Mouse (Mus musculus): ENCODE measurements around the gene Adss.
"Not testable (repeated sequence)": the region's sequence is repeated elsewhere in the genome, so short reads cannot be mapped to it uniquely, and the experiment has no call there.

Gene Adss

DNA sequence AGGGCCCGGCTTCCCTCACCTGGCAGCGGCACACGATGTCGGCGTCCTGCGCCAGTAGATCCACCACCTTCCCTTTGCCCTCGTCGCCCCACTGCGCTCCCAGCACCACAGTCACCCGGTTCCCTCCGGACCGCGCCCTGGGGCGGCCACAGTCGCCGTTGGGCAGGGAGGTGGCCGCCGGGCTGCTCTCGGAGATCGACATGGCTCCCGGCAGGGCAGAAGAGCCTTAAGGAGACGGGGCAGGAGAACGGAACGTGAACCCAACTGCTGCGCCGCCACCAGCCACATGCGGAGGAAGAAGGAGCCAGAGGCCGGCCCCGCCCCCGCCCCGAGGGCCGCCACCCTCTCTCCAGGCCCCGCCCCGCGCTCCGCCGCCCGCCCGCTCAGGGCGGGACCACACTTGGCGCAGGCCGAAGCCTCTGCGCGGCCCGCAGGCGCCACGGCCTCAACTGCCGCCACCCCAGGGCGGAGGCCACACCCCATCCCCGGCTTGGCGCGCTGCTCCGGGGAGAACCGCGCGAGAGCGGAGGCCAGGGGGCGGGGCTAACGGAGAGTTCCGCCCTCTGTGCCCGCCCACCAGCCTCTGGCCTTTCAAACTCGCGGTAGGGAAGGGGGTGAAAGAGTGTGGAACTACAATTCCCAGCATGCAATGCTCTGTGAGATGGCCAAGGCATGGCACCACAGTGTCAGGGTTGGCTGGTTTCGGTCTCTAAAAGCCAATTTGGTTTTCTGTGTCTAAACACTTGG is at the start of gene Adss:
Adss (minus strand) TSS at position 319 of the 747 bp plus-strand sequence.
- DNase-seq (ENCODE audit: low read depth, low spot score), result peak; percentile 98

DNA sequence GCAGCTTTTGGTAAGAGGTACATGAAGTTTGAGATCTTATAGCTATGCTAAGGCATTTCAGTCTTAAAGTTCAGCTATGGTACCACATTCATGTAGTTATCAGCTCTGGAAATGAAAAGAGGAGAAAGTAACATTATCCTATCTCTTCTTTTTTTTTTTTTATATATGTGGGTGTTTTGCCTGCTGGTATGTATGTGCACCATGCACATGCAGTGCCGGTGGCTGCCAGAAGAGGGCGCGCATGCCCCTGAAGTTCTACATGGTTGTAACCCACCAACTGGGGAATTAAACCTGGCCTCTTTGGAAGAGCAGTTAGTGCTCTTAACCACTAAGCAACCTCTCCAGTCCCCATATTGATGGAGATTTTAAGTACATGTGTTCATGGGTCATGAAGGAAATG is 49.5 kb upstream of the Adss start:
- not testable (repeated sequence) for DNase-seq (ENCODE audit: low read depth, low spot score)

DNA sequence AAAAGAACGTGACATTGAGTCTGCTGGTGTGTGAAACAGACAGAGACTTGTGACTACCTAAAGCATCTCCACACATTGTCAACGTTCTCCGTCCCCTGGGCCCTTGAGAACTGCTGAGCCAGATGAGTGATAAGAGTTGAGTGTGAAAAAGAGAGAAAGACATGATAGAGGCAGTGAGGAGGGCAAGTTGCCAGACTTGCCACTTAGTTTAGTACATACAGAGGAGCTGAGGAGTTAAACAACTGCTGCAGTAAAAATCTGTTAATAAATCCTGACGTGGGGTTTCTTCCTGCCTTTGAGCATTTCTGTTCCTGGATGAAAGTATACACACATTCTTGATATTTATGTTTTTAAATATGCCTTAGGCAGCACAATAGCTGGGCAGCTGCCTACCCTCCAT is 31.5 kb upstream of the Adss start:
- not testable (repeated sequence) for DNase-seq (ENCODE audit: low read depth, low spot score)

DNA sequence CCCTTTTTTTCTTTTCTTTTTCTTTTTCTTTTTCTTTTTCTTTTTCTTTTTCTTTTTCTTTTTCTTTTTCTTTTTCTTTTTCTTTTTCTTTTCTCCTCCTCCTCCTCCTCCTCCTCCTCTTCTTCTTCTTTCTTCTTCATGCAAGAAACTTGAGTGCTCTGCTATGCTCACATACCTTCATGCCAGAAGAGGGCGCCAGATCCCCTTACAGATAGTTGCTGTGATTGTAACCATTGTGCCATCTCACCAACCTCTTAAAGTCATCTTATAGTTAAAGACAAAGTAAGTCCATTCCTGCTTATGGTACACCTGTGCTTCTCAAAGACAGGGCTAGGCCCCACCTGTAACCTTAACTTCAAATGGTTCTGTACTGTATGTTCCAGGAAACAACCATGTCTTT is 10.5 kb upstream of the Adss start:
- not testable (repeated sequence) for DNase-seq (ENCODE audit: low read depth, low spot score)

DNA sequence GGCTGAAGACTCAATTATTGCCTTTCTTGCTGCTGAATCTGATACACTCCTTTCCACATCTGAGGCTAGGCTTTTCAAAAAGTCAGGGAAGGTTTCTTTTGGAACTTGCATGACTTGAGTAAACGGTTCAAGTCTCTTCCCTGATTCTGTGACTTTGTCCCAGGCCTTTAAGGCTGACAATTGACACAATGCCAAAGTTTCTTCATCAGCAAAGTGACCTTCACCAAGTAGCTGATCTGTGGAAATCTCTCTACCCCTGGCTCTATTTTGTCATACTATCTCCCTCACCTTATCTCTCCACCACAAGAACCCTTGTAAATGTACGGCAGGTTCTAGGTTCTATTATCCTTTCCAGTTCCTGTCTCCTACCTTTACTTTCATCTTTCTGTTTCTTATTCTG is 7.2 kb upstream of the Adss start:
- no peak for DNase-seq (ENCODE audit: low read depth, low spot score)

DNA sequence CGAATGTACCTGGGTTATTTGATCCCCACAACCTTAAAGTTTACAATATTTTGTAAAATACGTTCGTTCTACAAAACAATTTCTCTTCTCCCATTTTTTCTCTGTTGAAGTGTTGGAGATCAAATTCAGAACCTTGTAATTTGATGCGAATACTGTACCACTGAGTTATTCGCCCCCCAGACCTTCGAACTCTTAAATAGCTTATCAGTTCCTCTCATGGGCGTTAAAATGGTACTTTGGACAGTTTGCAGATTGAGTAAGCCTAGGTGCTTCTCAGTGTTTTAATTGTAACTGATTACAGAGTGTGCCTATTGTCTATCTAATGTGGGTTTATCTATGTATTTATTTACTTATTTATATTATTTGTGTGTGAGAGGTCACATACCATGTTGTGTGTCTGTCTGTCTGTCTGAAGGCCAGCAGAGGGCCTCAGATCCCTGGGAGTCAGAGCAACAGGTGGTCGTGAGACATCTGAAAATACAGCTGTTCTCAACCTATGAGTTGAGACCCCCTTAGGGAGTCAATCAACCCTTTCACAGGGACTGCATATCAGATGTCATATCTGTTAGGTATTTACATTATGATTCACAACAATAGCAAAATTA is 942 bp upstream of the Adss start:
- DNase-seq (ENCODE audit: low read depth, low spot score), result no peak

DNA sequence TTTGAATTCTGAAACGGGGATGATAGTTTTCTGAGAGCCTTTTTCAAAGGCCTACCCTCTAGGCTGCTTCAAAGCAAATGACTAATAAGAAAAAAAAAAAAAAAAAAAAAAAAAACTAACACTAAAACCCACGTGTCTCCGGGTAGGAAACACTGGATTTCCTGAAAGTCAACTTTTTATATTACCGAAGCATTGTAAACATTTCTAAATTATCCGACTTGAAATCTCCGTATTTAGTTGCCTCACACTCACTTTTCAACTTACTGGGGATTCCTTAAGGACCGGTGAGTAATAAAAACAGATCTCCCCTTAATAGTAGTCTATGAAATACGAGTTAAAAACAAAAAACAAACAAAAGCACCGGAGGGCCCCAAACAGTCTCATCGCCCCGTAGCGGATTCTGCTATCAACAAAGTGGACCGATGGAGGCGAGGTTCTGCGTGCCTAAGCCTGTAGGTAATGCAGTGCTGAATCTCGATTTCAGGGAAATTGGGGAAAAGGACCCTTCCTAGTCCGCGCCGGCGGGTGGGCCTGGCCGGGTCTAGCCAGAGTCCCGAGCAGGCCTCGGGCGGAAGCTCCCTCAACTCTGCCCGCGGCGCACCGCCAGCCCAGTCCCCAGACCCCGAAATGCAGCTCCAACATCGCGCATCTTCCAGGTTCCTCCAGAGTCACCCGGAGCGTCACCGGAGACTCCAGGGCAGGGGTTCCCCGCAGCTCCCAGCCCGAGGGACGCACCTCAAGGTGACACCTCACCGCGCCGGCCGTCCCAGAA is 704 bp downstream of the Adss start:
- DNase-seq (ENCODE audit: low read depth, low spot score), result no peak

DNA sequence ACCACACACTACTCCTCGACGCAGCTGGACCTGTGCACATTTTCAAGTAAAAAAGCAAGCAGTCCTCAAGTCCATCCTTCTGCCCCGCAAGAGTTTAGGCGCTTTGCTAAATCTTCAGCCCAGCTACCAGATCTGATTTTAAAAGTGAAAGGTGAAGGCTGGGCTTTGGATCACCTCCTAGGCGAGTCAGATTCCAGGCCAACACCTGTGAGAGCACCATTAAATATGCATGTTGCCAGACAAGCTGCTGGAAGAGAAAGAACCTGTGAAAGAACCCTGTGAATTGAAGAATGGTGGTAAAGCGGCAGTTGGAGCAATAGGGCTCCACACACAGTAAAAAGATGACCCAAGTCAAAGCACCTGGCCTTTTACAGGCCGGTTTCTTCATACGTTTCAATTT is 1.4 kb downstream of the Adss start:
- DNase-seq (ENCODE audit: low read depth, low spot score), result no peak

DNA sequence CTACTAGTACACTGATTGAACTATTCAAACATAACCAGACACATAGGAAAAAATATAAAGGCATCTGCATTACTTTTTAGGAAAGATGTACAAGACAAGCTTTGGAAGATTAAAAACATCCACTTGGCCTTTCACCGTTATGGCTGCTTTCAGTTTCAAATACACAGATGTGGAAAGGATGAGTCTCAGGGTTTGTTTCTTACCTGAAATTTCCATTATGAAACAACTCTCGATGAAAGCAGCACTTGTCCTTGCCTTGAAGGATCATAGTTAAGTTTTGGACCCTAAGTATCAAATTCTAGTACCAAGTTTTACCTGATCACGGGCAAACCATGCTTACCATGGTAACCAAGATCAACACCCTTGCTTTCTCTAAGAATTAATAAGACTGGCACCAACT is 3.5 kb downstream of the Adss start:
- DNase-seq (ENCODE audit: low read depth, low spot score), result no peak

DNA sequence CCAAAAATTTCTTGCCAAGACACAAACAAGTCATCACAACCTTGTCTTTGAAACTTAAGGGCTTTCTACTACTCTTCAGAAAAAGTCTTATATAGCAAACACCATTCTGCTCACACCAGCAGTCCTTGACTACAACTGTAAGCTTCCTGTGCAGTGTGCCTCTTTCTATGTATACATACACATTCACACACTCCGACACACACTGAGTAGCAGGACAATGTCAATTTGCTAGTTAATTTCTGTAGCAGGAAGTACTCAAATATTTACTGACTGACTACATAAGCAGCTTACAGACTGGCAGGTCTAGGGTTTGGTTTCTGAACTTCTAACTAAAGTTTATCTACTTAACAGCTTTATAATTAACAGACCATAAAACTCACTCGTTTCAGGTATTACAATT is 18.9 kb downstream of the Adss start:
- no peak for DNase-seq (ENCODE audit: low read depth, low spot score)

DNA sequence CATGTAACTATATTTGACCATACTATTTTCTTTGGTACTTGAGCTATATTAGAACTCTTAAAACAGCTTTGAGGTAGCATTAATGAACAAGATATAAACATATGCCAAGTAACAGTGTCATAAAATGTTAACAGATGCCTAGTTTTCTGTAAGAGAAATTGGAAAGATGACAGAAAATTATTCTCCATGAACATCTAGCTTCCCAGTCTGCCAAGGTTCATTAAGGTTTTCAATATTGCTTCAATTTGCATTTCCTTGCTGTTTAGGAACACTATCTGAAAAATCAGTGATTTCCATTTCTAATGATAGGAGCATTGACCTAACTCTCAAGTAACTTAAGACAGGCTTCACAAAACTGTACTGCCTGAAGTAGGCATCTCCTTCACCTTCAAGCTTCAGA is 27.4 kb downstream of the Adss start:
- no peak for DNase-seq (ENCODE audit: low read depth, low spot score)

DNA sequence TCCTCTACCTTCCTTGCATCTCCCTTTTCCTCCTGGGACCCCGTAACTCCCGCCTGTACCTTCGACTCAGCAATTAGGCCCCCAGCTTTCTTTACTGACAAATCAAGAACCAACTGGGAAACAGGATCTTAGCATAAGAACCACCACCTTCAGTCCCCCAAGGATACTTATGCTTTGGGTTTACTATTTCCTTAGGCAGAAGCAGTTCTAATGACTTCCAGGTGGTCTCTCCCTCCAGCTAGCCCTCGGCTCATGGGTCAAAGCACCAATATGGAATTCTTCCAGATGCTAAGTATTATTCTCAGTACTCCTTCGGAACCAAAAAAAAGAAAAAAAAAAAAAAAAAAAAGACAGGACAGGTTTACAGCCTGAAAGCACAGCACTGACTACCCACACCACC is 39.1 kb downstream of the Adss start:
- no peak for DNase-seq (ENCODE audit: low read depth, low spot score)

DNA sequence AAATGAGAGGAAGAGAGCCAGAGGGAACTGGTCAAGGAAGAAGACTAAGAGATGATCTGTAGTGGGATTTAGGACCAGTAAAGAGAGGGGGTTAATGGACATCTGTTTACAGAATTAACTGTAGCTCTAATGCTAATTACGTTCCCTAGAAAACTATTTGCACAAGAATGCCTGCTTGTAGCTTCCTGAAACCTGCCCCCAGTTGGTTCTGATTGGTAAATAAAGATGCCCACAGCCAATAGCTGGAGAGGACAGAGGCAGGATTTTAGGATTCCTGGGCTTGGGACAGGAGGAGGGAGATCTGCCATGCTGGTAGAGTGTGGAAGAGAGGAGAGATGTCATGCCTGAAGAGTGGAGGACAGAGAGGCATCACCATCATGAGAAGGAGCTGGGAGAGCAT is 42.8 kb downstream of the Adss start:
- DNase-seq (ENCODE audit: low read depth, low spot score), result no peak

DNA sequence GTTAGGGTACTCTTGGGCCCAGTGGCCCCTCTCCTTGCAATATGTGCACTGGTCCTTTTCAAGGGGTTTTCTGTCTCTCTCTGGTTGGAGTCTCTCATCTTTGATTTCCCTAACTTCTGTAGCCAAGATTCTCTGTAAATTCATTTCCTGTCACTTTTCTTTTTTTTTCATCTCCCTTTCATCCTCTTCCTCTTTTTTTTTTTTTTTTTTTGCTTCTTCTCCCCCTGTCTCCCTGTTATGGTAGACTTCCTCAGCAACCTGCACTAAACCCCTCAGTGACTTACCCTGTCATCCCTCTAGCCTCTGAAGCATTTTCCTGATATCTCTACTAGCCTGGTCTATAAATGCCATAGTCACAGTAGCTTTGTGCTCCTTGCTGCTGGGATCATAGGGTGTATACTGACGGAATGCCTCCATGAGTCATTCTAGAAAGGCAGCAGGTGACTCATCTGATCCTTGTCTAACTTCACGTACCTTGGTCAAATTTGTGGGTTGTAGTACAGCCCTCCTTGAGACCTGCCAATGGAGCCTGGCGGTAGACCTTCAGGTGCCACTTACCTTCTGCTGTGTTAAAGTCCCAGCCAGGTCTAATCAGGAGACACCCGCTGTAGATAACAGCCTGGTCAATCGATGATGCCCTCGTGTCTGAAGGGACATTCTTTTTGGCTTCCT is 48.3 kb downstream of the Adss start:
- no peak for DNase-seq (ENCODE audit: low read depth, low spot score)

DNA sequence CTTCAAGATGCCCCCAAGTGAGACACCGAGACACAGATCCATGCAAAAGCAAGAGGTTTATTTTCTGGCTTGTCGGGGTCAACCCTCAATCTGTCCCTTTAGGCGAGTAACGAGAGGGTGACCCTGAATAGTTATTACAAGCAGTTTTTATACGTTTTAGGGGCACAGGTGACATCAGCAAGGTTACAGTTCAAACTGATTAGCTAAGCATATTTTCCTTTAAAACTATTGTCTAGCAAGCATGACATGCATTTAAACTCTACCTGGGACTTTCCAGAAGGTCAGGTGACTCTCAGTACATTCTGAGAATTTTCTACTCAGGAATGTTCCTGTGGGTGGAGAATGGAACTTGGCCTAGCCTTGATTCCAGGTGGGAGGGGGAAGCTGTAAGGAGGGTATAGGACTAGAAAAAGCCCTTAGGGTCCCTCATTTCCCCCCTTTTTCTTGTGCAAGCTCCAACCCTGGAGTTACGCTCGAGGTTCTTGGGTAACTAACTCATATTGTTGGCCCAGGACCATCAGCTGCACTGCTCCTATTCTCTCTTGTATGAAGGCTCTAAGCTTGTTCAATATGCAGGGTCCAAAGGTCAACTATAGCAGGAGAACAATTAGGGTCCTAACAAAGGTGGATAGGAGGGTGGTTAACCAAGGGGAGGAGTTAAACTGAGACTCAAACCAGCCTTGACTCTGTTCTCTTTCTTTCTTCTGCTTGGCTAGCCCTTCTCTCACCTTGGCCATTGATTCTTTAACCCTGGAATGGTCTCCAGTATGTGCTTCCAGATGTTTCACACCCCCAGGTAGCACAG is 51.6 kb downstream of the Adss start:
- DNase-seq (ENCODE audit: low read depth, low spot score), result no peak

DNA sequence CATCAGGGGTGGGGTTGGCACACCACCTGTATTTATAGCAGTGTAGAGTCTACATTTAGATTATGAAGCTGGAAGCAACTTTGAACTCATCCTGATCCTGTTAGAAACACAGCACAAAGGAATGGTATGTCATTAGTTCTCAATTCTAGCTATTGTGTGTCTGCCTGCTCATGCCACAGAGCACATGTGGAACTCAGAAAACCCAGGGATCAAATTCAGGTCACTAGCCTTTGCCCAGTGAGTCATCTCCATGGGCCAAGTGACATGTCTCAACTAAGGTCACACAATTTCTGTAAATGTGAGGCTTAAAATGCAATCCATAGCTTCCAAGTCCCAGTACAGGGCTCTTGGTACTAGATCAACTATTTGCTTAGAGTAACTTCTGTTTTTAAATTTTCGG is 54.2 kb downstream of the Adss start:
- DNase-seq (ENCODE audit: low read depth, low spot score), result no peak

DNA sequence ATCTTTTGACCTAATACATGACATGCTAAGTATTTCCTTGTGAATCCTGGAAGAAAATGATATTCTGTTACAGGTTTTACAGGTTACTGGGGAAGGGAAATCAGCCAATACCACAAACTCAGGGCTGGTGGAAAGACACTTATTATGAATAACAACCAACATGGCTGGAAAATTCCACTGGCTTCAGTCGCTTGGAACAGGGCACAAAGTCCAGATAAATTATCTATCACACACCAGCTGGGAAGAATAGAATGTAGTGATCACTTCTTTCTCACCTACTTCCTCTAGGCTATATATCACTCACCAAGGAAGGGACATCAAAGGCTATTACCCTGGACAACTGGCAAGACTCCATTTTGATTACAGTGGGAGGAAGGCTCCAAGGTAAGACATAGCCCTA is 55.6 kb downstream of the Adss start:
- no peak for DNase-seq (ENCODE audit: low read depth, low spot score)

DNA sequence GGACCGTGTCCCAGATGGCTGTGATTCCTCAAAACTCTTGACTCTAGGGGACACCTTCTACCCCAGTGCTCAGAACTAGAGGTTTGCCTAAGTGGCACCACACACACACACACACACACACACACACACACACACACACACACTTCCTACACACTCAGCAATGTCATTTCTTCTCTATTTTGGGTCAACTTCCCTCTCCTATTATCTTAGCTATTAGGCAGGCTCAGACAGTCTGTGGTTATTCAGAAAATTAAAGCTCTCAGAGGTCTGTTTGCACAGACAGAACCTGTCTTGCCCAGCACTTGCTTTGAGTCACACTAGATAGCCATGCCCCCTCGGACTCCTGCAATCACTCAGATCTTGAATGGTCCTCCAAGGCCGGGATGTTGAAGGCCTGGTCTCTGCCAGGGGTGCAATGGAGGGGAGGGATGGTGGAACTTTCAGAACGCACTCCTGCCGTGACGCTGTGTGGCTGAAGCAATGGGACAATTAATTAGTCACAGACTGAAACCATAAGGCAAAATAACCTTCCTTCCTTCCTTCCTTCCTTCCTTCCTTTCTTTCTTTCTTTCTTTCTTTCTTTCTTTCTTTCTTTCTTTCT is 58.7 kb downstream of the Adss start:
- no peak for DNase-seq (ENCODE audit: low read depth, low spot score)

DNA sequence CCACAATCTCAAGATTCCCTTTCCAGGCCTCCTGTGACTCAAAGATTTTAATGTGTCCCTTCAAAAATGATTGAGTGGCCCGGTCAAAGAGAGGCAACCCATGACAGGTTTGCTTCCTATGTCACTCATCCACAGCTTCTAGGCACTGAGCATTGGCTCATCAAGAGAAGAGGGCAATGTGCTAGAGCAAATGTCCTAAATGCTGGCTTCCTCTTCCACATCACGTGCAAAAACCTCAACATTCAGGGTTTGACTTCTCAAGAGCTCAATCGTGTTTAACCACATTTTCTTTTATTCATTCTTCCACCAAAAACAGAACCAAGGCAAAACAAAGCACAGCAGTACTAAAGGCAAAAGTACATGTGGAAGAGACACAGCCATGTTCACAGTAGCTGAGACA is 64.3 kb downstream of the Adss start:
- no peak for DNase-seq (ENCODE audit: low read depth, low spot score)

DNA sequence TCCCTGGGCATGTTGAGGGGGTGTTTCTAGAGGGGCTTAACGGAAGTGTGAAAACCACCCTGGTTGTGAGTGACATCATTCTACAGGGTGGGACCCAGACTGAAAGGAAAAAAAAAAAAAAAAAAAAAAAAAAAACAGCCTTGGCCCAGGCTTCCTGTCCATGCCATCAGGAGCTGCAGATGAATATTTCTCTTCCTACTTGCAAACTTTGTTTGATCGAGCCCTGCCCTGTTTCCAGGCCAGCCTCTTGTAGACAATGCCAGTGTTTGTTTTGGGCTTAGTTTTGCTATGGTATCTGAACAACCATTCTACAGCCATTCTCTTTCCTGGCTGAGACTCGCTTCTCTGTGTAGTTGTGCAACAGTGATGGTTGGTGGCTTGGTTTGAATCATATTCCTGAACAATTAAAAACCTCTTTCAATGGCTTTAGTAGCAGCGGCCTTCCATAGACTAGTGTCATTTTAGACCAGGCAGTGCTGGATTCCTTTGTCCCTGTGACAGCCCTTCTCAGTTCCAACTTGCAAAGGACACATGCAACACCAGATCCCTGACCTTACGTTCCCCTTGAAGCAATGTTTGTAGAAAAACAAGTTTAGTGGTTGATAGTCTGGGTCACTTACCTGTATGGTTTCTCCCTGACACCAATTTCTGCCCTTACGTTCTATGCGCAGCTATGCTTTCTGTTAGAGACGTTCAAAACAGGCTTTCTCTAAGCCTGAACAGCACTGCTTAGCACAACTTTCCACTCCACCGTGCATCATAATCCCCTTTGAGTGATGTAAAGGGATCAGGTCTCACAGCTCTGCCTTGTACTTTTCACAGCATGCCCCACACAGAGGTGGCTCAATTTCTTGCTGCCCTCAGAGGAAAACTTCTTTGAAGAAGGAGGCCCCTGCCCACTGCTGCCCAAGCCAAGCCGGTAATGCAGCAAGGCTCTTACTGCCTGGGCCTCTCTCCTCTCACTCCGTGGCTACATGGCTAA is 67.0 kb downstream of the Adss start, which contains the start of gene 1700016C15Rik:
1700016C15Rik (plus strand) TSS at position 772 of the 982 bp plus-strand sequence.
- no peak for DNase-seq (ENCODE audit: low read depth, low spot score)

Data from skeletal muscle tissue, adult 2 months (tissue).